Mouse (Mus musculus) spleen, adult 2 months (tissue): ENCODE measurements around the gene Cyp2g1.

Experiments
- CTCF ChIP-seq: fragments of 200-500 bp; IDR thresholded peaks from 2 replicates; pipeline ENCODE4 v1.5.1; 2011; ENCODE audit warnings: mild to moderate bottlenecking, inconsistent platforms; ENCODE audit not compliant: insufficient read depth, insufficient read length, insufficient replicate concordance; ENCODE audit errors: extremely low read depth
- POLR2A ChIP-seq: fragments of 200-500 bp; IDR thresholded peaks from 2 replicates; pipeline ENCODE4 v1.6.1; 2011; ENCODE audit warnings: low read depth, low read length, inconsistent platforms

DNA sequence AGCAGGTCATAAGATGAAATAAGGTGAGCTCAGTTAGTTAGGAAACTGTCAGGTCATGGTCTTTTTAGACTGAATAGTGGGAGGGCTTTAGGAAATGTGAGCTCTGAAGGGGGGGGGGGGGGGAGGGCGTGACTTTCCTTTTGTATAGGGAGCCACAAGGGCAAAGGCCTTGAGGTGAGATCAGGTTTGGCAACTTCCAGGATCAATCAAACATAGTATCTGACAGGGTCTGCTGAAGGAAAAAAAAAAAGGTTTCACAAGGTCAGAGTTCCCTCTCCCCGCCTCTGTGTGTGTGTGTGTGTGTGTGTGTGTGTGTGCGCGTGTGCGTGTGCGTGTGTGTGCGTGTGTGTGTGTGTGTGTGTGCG is 26.9 kb upstream of the Cyp2g1 start:
- TF ChIP-seq CTCF (no peak), POLR2A (no peak)
